Mouse (Mus musculus) intestine, postnatal 0 days (tissue): ENCODE results near the gene Slc3a2. TPM values are rescaled to one million over a fixed set of nuclear protein-coding genes. Genes with fewer than 3 reads are reported as not detected.

Experiments used
- ATAC-seq: fragments of 200-750 bp; cut with Nextera tagmentation; 2 replicates; pipeline ENCODE4 v1.8.0; 2017; ENCODE audit warnings: mild to moderate bottlenecking, moderate TSS enrichment, moderate library complexity
- H3K27ac ChIP-seq: fragments of 300-500 bp; sonication (generic); 2 replicates; pipeline ENCODE4 v1.5.1; 2014; ENCODE audit warnings: mild to moderate bottlenecking, low read depth, low read length, moderate library complexity
- H3K27me3 ChIP-seq: fragments of 300-500 bp; sonication (generic); replicated peaks from 2 replicates; pipeline ENCODE4 v1.6.1; 2014; ENCODE audit warnings: low read length, mixed read lengths; ENCODE audit not compliant: control insufficient read depth, insufficient read depth
- H3K36me3 ChIP-seq: fragments of 300-500 bp; sonication (generic); 2 replicates; pipeline ENCODE4 v1.6.1; 2014; ENCODE audit warnings: mild to moderate bottlenecking, moderate library complexity; ENCODE audit not compliant: control insufficient read depth, insufficient read depth
- H3K4me1 ChIP-seq: fragments of 300-500 bp; sonication (generic); replicated peaks from 2 replicates; pipeline ENCODE4 v1.6.1; 2014; ENCODE audit warnings: antibody characterized with exemption, low read length, mixed read lengths; ENCODE audit not compliant: control insufficient read depth, insufficient read depth
- H3K4me2 ChIP-seq: fragments of 300-500 bp; sonication (generic); replicated peaks from 2 replicates; pipeline ENCODE4 v1.6.1; 2014; ENCODE audit warnings: low read depth, mild to moderate bottlenecking, moderate library complexity
- H3K4me3 ChIP-seq: fragments of 300-500 bp; sonication (generic); 2 replicates; pipeline ENCODE4 v1.5.1; 2014; ENCODE audit warnings: low read depth, low read length
- H3K9ac ChIP-seq: fragments of 300-500 bp; sonication (generic); 2 replicates; pipeline ENCODE4 v1.6.1; 2014; ENCODE audit warnings: mild to moderate bottlenecking, low read depth, low read length
- H3K9me3 ChIP-seq: fragments of 300-500 bp; sonication (generic); 2 replicates; pipeline ENCODE4 v1.6.1; 2016; ENCODE audit warnings: mixed run types; ENCODE audit not compliant: control insufficient read depth
- CTCF ChIP-seq: sonication (generic); IDR thresholded peaks from 2 replicates; pipeline ENCODE4 v1.5.1; 2016; ENCODE audit warnings: low read depth, mild to moderate bottlenecking, control low read depth, antibody characterized with exemption, moderate library complexity
- WGBS: fragments of 180-500 bp; shearing (Covaris S2); extraction: QIAGEN DNeasy Blood & Tissue Kit; methylation state at CpG from one replicate; pipeline ENCODE4 v1.1.7; 2014; 5-methylcytosine and 5-hydroxymethylcytosine counted together
- polyA plus RNA-seq: library from polyadenylated mRNA; unstranded; fragments of >200 nt; fragmentation: Nextera tagmentation; extraction: Ambion mirVana; gene quantifications from 2 replicates; pipeline ENCODE4 v1.2.1, GENCODE M21; 2015

Gene Slc3a2
- polyA plus RNA-seq, 1 experiment from 2014 or later: 237 TPM

DNA sequence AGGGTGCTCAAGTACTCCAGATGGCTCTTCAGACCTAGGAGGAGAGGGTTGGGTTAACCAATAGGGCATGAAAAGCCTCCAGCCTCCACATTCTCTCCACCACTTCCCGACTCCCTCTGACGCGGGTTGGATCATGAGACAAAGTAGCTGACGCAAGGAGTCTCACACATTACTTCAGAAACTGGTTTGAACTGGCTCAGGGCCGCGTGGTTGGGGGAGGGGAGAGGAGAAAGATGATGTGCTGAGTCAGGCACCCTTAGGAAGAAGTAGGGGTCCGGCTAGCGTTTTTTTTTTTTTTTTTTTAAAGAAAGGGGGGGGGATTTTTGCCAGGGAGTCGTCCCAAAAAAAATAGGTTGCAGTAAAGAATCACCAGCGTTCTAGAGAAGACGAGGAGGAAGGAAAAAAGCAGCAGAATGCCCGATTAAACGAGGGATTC is 10.3 kb downstream of the Slc3a2 start:
- peaks cover 30% of the 10 kb centered on the region for H3K36me3 ChIP-seq
- WGBS: under 1% methylated on average over 13 of the region's 13 CpGs

DNA sequence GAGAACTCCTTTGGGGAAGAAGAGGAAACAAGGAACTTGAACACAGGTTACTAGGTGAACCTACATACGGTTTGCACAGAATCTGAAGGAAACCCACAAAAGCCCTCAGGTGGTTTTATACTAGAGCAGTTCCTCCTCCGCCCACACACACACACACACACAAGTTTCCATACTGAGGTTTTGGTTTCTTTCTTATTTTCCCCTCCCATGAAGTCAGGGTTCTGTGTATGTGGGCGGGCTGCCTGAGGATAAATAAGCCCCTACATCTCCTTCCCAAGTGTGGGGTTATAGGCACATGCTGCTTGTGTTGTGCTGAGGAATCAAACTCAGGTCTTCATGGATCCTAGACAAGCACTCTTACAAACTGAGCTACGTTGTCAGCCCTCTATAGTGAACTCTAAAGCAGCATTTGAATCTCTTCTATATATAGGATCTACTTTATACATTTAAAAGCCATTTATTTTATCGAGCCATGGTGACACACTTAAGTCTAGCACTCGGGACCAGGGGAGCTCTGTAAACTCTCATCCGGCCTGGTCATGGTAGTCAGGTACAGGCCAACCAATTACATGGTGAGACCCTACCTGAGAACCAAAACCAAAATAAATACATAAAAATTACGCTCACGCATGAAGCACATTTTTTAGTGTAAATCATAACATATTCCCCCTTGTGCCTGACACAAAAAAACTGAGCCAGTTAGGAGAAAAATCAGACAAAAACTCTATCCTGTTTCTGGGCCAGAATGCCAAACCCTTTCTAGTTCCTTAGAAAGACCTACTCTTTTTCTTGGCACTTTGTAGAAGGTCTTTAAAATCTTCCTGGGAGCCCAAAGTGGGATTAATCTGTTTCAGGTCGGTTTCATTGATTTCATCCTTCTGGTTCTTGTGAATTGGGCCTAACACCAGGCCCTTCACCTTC is 11.0 kb downstream of the Slc3a2 start:
- Histone ChIP-seq H3K27ac (peak overlapping the region; percentile 97), H3K4me1 (no peaks in the 10 kb centered on the region), H3K27me3 (no peaks in the 10 kb centered on the region), H3K36me3 (peaks cover 37% of the 10 kb centered on the region), H3K4me2 (peak overlapping the region; percentile 69), H3K9me3 (no peaks in the 10 kb centered on the region), H3K9ac (peak overlapping the region; percentile 90), H3K4me3 (peak overlapping the region; percentile 96)
- 31% methylated on average over 10 of the region's 10 CpGs for WGBS
- no peak for TF ChIP-seq CTCF
- no peak for ATAC-seq

More for the DNA sequence above, 10.3 kb downstream of the Slc3a2 start:
- H3K9me3 ChIP-seq: no peaks in the 10 kb centered on the region
- H3K9ac ChIP-seq: peak overlapping the region; percentile 90
- TF ChIP-seq CTCF: no peak
- H3K4me2 ChIP-seq: peak overlapping the region; percentile 69
- H3K27ac ChIP-seq: peak overlapping the region; percentile 97
- ATAC-seq: peak; percentile 74
- peak overlapping the region; percentile 96 for H3K4me3 ChIP-seq
- H3K4me1 ChIP-seq: no peaks in the 10 kb centered on the region
- H3K27me3 ChIP-seq: no peaks in the 10 kb centered on the region

DNA sequence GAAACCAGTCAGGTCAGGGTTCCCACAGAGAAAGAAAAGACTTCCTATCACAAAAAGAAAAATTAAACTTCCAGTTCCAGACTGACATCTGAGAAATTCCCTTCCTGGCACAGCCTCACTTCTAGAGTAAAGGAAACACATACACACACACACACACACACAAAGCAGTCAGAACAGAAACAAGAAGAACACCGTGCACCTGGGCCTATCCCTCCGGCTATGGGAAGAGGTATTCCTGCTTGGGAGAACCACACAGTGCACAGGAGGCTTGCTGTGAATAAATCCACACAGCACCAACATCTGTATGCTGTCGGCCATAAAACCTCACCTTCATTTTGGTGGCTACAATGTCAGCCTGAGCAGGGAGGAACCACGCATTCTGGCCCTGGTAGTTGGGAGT is 11.7 kb downstream of the Slc3a2 start:
- Histone ChIP-seq H3K36me3 (peaks cover 44% of the 10 kb centered on the region), H3K4me2 (peak overlapping the region; percentile 69), H3K9ac (peak overlapping the region; percentile 90; the same call in 1 of the 2 replicates), H3K27me3 (no peaks in the 10 kb centered on the region), H3K9me3 (no peaks in the 10 kb centered on the region), H3K4me3 (peak overlapping the region; percentile 96), H3K4me1 (no peaks in the 10 kb centered on the region), H3K27ac (peak overlapping the region; percentile 35; the same call in 1 of the 2 replicates)
- no peak for TF ChIP-seq CTCF
- 47% methylated on average over 4 of the region's 4 CpGs for WGBS
- ATAC-seq: no peak

DNA sequence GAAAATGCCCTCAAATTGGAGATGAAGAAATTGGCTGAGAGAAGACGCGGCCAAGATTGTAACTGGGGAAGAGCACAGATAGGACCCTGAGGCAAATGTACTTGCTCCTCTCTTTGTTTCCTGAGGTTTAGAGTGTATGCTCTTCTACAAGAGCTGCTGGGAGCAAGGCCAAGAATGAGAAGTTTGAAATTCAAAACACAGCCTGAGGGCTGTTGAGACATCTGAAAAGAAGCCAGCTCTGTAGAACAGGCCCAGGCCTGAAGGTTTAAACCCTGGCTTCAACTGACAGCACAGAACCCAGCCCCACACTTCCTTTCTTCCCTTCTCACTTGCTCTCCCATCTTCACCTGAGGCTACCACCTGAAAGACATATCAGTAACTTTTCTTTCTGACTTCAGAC is 13.1 kb downstream of the Slc3a2 start:
- no peak overlapping the region for H3K9ac ChIP-seq
- no peak overlapping the region; the same call in 1 of the 2 replicates for H3K27ac ChIP-seq
- 74% methylated on average over 2 of the region's 2 CpGs for WGBS

DNA sequence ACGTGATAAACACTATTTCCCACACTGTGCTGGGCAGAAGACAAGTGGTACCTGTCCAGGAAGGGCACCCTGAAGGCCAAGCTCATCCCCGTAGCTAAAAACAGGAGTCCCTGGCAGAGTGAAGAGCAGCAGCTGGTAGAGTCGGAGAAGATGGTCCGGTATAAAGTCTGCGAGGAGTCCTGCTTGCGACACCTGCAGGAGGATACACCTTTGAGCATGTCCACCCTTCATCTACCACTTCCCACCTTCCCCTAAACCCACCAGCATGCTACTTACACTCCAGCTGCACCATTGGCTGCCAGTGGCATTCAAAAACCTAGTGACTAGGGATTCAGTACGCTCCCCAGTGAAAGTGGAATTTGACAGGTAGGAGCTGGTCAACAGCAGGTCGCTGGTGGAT is 14.2 kb downstream of the Slc3a2 start:
- Histone ChIP-seq H3K36me3 (peaks cover 48% of the 10 kb centered on the region), H3K27me3 (no peaks in the 10 kb centered on the region)
- ATAC-seq: no peak

More for the DNA sequence above, 13.1 kb downstream of the Slc3a2 start:
- no peak overlapping the region; the same call in 1 of the 2 replicates for H3K4me3 ChIP-seq
- TF ChIP-seq CTCF: no peak
- peak overlapping the region; percentile 69 for H3K4me2 ChIP-seq
- peaks cover 48% of the 10 kb centered on the region for H3K36me3 ChIP-seq
- ATAC-seq: no peak
- H3K4me1 ChIP-seq: no peaks in the 10 kb centered on the region
- no peaks in the 10 kb centered on the region for H3K27me3 ChIP-seq
- H3K9me3 ChIP-seq: no peaks in the 10 kb centered on the region

DNA sequence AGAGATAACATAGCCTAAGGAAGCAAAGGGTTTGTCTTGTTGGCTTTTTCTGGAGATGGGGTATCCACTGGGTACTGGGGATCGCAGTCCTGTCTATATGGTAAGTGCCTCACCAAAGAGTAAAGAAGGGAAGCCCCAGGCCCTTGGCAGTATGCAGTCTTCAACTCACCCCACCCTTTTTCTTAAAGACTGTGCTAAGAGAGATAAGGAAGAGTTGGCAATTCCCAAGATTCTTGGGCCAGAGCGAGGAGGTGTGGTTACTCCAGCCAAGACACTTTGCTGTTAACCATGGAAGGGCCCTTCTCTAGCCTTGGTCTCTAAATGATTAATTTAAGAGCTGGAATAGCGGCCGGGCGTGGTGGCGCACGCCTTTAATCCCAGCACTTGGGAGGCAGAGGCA is 16.2 kb downstream of the Slc3a2 start:
- H3K27ac ChIP-seq: no peak overlapping the region
- H3K4me2 ChIP-seq: no peak overlapping the region
- ATAC-seq: no peak
- H3K9ac ChIP-seq: no peak overlapping the region
- H3K4me1 ChIP-seq: no peaks in the 10 kb centered on the region
- H3K4me3 ChIP-seq: no peak overlapping the region
- H3K36me3 ChIP-seq: peaks cover 48% of the 10 kb centered on the region
- no peak for TF ChIP-seq CTCF
- WGBS: 90% methylated on average over 7 of the region's 7 CpGs
- no peaks in the 10 kb centered on the region for H3K27me3 ChIP-seq
- H3K9me3 ChIP-seq: no peaks in the 10 kb centered on the region

More for the DNA sequence above, 14.2 kb downstream of the Slc3a2 start:
- no peak overlapping the region for H3K4me3 ChIP-seq
- no peak overlapping the region for H3K9ac ChIP-seq
- no peak overlapping the region; the same call in 1 of the 2 replicates for H3K27ac ChIP-seq
- H3K4me1 ChIP-seq: no peaks in the 10 kb centered on the region
- no peaks in the 10 kb centered on the region for H3K9me3 ChIP-seq
- WGBS: 89% methylated on average over 8 of the region's 8 CpGs
- no peak for TF ChIP-seq CTCF
- H3K4me2 ChIP-seq: no peak overlapping the region
